Mouse (Mus musculus): ENCODE results near the gene 1810062G17Rik.

DNA sequence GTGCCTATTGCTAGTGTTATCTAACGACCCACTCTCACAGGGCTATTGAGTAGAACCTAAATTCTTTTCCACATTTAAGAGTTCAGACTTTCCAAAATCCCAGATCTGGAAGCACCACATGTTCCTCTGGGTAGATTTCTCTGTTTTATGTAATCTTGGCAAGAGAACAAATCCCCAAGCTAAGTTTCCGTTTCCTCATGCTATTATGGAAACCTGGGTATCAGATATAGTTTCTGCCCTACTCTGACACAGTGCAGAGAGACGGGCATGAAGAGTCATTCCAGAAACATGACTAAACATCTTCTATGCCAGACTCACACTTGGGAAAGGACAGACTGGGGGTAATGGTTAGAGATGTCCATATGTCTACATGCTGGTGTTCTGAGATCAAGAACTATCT is 48.7 kb downstream of the 1810062G17Rik start:
- TF ChIP-seq POLR2A (IDR thresholded peaks at IDR 0.05; ENCODE audit: low read depth, low read length) (no peak), CTCF (IDR thresholded peaks at IDR 0.05; ENCODE audit: extremely low read depth, insufficient read length, insufficient replicate concordance, low read depth, low read length) (no peak)

Data from small intestine, adult 2 months (tissue).